Mouse (Mus musculus): ENCODE measurements around the gene Hs2st1. TPM values are rescaled to one million over a fixed set of nuclear protein-coding genes. Genes with fewer than 3 reads are reported as not detected.

Gene Hs2st1
- polyA plus RNA-seq, 1 experiment from 2014 or later, result 18.3 TPM

DNA sequence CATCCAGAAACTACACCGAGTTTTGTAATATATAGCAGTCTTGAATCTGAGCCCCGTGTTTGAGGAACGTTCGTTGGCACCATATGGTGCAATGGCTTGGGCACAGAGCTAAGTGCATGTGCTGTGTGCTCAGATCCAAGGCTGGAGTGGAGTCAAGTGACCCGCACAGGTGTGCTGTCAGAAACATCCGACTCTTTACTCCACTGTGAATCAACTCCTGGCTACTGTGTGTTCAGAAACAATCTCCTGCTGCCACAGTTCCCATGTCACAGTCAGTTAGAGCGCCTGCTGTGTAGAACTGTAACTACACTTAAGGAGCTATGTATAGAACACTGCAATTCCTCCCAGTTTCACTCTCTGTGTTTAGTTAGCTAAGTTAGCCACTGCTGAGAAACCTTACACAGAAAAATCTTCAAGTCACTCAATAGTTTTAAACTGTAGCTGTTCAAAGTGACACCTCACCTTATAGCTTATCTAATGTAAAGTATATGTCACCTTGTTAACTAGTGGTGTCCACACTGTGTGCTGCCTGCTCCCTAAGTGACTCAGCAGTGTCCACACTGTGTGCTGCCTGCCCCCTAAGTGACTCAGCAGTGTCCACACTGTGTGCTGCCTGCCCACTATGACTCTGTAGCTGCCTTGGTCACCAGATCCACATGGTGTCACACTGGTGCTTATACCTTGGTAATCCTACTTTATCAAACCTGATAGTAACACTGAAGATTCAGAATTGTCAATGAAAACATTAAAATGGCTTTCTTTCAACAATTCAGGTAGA, 32.7 kb downstream of the Hs2st1 start:
- ATAC-seq (peak; percentile 52), DNase-seq (ENCODE audit: low spot score) (no peak)
- Histone ChIP-seq H3K27ac (ENCODE audit: low read depth, low read length) (no peak overlapping the region), H3K9me3 (replicated peaks; ENCODE audit: control insufficient read depth, low read length) (no peaks in the 10 kb centered on the region), H3K4me2 (ENCODE audit: low read length) (no peak overlapping the region), H3K27me3 (replicated peaks; ENCODE audit: control insufficient read depth, insufficient read depth, low read length) (no peaks in the 10 kb centered on the region), H3K4me1 (ENCODE audit: control insufficient read depth, insufficient read depth, low read length) (peaks cover 10% of the 10 kb centered on the region; the same call in 1 of the 2 replicates), H3K4me3 (ENCODE audit: low read depth, low read length) (no peak overlapping the region), H3K36me3 (ENCODE audit: control insufficient read depth, insufficient read depth, low read length) (no peaks in the 10 kb centered on the region), H3K9ac (ENCODE audit: low read length) (no peak overlapping the region)
- 78% methylated on average over 7 of the region's 7 CpGs for WGBS

DNA sequence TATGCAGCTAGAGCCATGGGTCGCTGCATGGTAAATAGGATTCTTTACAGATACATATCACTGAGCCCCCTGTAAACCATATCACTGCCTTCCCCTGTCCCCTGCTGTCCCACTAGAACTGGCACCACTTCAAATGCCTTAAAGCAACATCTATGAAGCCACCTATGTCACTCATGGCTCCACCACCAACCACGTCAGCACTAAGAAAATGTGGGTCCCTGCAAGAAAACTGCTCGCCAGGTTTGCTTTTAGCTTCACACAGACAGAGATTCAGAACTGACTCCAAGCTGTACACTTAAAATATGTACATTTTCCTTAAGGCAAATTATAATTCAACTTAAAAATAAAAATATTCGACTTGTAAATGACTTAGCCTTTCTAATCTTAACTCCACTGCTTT, 34.9 kb downstream of the Hs2st1 start:
- Histone ChIP-seq H3K4me3 (ENCODE audit: low read depth, low read length) (no peak overlapping the region), H3K4me1 (ENCODE audit: control insufficient read depth, insufficient read depth, low read length) (peaks cover 16% of the 10 kb centered on the region), H3K9me3 (replicated peaks; ENCODE audit: control insufficient read depth, low read length) (no peaks in the 10 kb centered on the region), H3K4me2 (ENCODE audit: low read length) (no peak overlapping the region), H3K9ac (ENCODE audit: low read length) (no peak overlapping the region), H3K27me3 (replicated peaks; ENCODE audit: control insufficient read depth, insufficient read depth, low read length) (no peaks in the 10 kb centered on the region), H3K27ac (ENCODE audit: low read depth, low read length) (no peak overlapping the region), H3K36me3 (ENCODE audit: control insufficient read depth, insufficient read depth, low read length) (no peaks in the 10 kb centered on the region)
- ATAC-seq, result no peak
- no peak for DNase-seq (ENCODE audit: low spot score)
- WGBS, result 95% methylated on average over 4 of the region's 4 CpGs

DNA sequence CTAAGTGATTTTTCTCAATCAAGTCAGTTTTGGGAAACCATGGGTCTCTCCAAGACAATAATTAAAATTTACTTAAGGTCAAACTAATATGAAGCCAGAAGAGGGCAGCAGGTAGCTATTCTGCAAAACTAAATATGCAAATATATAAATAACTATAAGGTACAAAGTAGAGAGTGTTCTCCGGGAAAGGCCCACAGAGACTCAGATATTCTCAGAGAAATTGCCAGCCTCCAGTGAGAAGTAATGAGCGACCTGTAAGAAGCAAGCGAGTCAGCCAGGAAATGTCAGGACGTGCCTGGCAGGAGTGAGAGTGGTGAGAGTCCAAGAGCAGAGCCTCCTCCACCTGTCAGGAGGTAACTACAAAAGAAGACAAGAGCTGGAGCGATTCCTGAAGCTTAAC, 39.0 kb downstream of the Hs2st1 start:
- Histone ChIP-seq H3K4me3 (ENCODE audit: low read depth, low read length) (no peak overlapping the region), H3K36me3 (ENCODE audit: control insufficient read depth, insufficient read depth, low read length) (no peaks in the 10 kb centered on the region), H3K27ac (ENCODE audit: low read depth, low read length) (no peak overlapping the region; the same call in 1 of the 2 replicates), H3K4me1 (ENCODE audit: control insufficient read depth, insufficient read depth, low read length) (peaks cover 11% of the 10 kb centered on the region), H3K4me2 (ENCODE audit: low read length) (0 out of 2 replicates have a peak overlapping the region, but pooled peaks have one; percentile 12), H3K9me3 (replicated peaks; ENCODE audit: control insufficient read depth, low read length) (no peaks in the 10 kb centered on the region), H3K27me3 (replicated peaks; ENCODE audit: control insufficient read depth, insufficient read depth, low read length) (no peaks in the 10 kb centered on the region), H3K9ac (ENCODE audit: low read length) (no peak overlapping the region)
- WGBS, result 35% methylated on average over 5 of the region's 5 CpGs
- DNase-seq (ENCODE audit: low spot score) (peak; percentile 49), ATAC-seq (peak; percentile 45; the same call in 1 of the 2 replicates)

DNA sequence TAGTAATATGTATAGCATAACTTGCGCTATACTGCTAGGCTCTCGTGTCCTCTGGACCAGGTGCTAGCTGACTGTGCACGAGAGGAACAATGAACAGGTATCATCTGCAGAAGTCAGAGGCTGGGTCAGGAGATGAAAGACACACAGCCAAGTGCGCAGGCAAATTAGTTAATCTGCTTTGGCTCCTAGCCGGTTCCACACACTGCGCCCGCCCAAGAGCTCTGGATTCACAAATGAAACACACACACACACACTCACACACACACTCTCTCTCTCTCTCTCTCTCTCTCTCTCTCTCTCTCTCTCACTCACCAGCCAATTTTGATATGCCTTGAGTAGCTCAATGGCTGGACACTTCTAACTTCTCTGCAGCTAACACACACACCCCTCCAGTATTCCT, 42.1 kb downstream of the Hs2st1 start:
- H3K4me3 ChIP-seq (ENCODE audit: low read depth, low read length), result no peak overlapping the region
- 77% methylated on average over 7 of the region's 7 CpGs for WGBS

DNA sequence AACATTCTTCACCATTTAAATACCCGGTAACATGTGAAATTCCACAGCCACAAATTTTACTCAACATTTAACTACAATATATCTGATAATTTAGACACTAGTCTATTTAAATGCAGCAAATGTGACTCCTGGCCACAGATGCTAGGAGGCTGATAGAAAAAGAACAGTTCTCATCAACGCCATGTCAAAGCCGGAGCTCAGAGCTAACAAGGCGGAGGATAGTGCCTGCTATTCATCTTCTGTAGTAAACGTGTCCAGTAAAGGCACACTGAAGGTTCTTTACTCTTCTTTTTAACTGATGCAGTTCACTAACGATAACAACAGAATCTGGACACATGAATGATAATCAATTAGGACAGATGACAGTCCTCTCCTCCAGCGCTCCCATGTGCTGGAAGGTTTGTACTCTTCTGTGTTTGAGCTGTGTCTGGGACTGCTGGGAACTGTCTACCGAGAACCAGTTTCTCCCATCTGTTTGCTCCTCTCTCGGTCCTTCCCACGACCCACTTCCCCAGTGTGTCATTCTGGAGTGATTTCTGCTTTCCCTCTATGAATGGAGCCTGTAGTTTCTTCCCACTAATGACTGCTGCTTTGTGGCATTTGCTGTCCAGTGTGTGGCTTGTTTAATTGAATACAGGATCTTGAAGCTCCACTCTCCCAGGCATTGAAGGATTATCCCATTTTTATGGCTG, 50.3 kb downstream of the Hs2st1 start:
- no peaks in the 10 kb centered on the region for H3K36me3 ChIP-seq (ENCODE audit: control insufficient read depth, insufficient read depth, low read length)
- no peaks in the 10 kb centered on the region for H3K27me3 ChIP-seq (replicated peaks; ENCODE audit: control insufficient read depth, insufficient read depth, low read length)
- H3K9ac ChIP-seq (ENCODE audit: low read length), result no peak overlapping the region
- H3K27ac ChIP-seq (ENCODE audit: low read depth, low read length), result 0 out of 2 replicates have a peak overlapping the region, but pooled peaks have one; percentile 15
- ATAC-seq (peak; percentile 59; the same call in 1 of the 2 replicates), DNase-seq (ENCODE audit: low spot score) (peak; percentile 24)
- WGBS, result 47% methylated on average over 10 of the region's 10 CpGs
- H3K4me3 ChIP-seq (ENCODE audit: low read depth, low read length), result no peak overlapping the region
- H3K4me1 ChIP-seq (ENCODE audit: control insufficient read depth, insufficient read depth, low read length), result no peaks in the 10 kb centered on the region
- no peaks in the 10 kb centered on the region for H3K9me3 ChIP-seq (replicated peaks; ENCODE audit: control insufficient read depth, low read length)
- no peak overlapping the region for H3K4me2 ChIP-seq (ENCODE audit: low read length)

More for the DNA sequence above, 42.1 kb downstream of the Hs2st1 start:
- Histone ChIP-seq H3K9ac (ENCODE audit: low read length) (no peak overlapping the region), H3K9me3 (replicated peaks; ENCODE audit: control insufficient read depth, low read length) (no peaks in the 10 kb centered on the region), H3K27ac (ENCODE audit: low read depth, low read length) (no peak overlapping the region), H3K36me3 (ENCODE audit: control insufficient read depth, insufficient read depth, low read length) (no peaks in the 10 kb centered on the region), H3K4me1 (ENCODE audit: control insufficient read depth, insufficient read depth, low read length) (peaks cover 11% of the 10 kb centered on the region), H3K4me2 (ENCODE audit: low read length) (no peak overlapping the region), H3K27me3 (replicated peaks; ENCODE audit: control insufficient read depth, insufficient read depth, low read length) (no peaks in the 10 kb centered on the region)
- DNase-seq (ENCODE audit: low spot score), result no peak
- ATAC-seq, result no peak

DNA sequence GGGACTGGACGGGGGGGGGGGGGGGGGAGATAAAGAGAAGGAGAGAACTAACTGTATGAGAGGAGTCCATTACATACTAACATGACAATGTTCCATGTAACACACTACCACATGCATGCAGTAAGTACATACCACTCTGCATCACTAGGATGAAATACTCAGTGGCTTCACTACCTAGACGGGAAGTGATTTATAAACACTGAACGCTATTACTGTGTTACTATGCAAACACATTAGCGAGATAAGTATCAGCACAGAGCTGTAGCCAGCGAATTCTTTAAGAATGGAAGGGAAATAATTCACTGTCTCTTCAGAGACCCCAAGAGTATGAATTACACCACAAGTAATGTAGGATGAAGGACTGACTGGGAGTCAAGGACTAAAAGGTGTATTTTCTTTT, 51.1 kb downstream of the Hs2st1 start:
- Histone ChIP-seq H3K4me2 (ENCODE audit: low read length) (no peak overlapping the region), H3K36me3 (ENCODE audit: control insufficient read depth, insufficient read depth, low read length) (no peaks in the 10 kb centered on the region), H3K4me3 (ENCODE audit: low read depth, low read length) (no peak overlapping the region), H3K9me3 (replicated peaks; ENCODE audit: control insufficient read depth, low read length) (no peaks in the 10 kb centered on the region), H3K27ac (ENCODE audit: low read depth, low read length) (no peak overlapping the region), H3K9ac (ENCODE audit: low read length) (no peak overlapping the region), H3K27me3 (replicated peaks; ENCODE audit: control insufficient read depth, insufficient read depth, low read length) (no peaks in the 10 kb centered on the region), H3K4me1 (ENCODE audit: control insufficient read depth, insufficient read depth, low read length) (no peaks in the 10 kb centered on the region)
- ATAC-seq, result no peak
- 87% methylated on average over 5 of the region's 5 CpGs for WGBS
- no peak for DNase-seq (ENCODE audit: low spot score)

DNA sequence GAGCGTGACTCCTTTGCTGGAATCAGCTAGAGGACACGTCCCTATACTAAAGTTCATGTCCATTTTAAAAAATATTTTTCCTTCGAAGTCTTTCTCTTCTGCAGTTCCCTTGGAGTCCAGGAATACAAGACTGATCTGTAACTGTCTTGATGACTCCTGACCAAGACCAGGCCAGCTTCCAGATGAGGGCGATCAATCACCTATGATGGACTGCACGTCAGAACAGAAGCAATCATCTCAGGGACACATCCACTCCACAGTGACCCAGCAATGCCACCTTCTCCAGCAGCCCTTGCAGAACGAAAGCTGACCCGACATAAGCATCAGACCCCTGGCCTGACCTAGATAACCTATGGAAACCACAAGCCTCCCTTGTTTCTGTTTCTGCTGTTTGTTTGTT, 54.7 kb downstream of the Hs2st1 start:
- Histone ChIP-seq H3K36me3 (ENCODE audit: control insufficient read depth, insufficient read depth, low read length) (no peaks in the 10 kb centered on the region), H3K4me3 (ENCODE audit: low read depth, low read length) (no peak overlapping the region), H3K27ac (ENCODE audit: low read depth, low read length) (no peak overlapping the region), H3K27me3 (replicated peaks; ENCODE audit: control insufficient read depth, insufficient read depth, low read length) (no peaks in the 10 kb centered on the region), H3K4me2 (ENCODE audit: low read length) (no peak overlapping the region), H3K9ac (ENCODE audit: low read length) (no peak overlapping the region), H3K4me1 (ENCODE audit: control insufficient read depth, insufficient read depth, low read length) (no peaks in the 10 kb centered on the region), H3K9me3 (replicated peaks; ENCODE audit: control insufficient read depth, low read length) (no peaks in the 10 kb centered on the region)
- ATAC-seq (no peak), DNase-seq (ENCODE audit: low spot score) (no peak)
- 94% methylated on average over 7 of the region's 7 CpGs for WGBS

DNA sequence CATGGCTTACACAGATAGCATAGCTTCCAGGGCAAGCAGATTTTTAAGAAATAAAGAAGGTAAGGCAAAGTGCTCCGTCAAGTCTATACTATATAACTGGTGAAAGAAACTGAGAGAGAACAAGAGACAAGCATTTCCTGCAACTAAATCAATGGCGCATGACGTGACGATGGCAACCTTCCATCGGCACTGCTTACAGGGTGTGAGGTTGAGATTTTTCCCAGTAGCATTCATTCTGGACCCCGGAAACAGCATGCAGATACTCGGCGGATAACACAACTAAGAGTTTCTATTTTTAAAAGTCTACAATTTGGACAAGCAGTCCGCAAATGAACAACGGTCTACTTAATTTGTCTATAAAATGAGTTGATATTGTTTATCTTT, 55.9 kb downstream of the Hs2st1 start:
- no peaks in the 10 kb centered on the region for H3K9me3 ChIP-seq (replicated peaks; ENCODE audit: control insufficient read depth, low read length)
- H3K4me2 ChIP-seq (ENCODE audit: low read length), result no peak overlapping the region
- no peak overlapping the region for H3K9ac ChIP-seq (ENCODE audit: low read length)
- H3K4me3 ChIP-seq (ENCODE audit: low read depth, low read length), result no peak overlapping the region
- no peaks in the 10 kb centered on the region for H3K4me1 ChIP-seq (ENCODE audit: control insufficient read depth, insufficient read depth, low read length)
- H3K27ac ChIP-seq (ENCODE audit: low read depth, low read length), result no peak overlapping the region
- ATAC-seq (no peak), DNase-seq (ENCODE audit: low spot score) (no peak)
- H3K36me3 ChIP-seq (ENCODE audit: control insufficient read depth, insufficient read depth, low read length), result no peaks in the 10 kb centered on the region
- no peaks in the 10 kb centered on the region for H3K27me3 ChIP-seq (replicated peaks; ENCODE audit: control insufficient read depth, insufficient read depth, low read length)
- WGBS, result 88% methylated on average over 10 of the region's 10 CpGs
